Mouse (Mus musculus) thymus, adult 2 months (tissue): Measurements from ENCODE around the gene Slc28a3.

ENCODE experiments used
- CTCF ChIP-seq: fragments of 200-500 bp; IDR thresholded peaks from 2 replicates; pipeline ENCODE4 v1.5.1; 2012; ENCODE audit warnings: mild to moderate bottlenecking, control low read depth, low read length, moderate library complexity, borderline replicate concordance; ENCODE audit not compliant: control insufficient read depth, poor library complexity, insufficient read depth; ENCODE audit errors: extremely low read depth
- POLR2A ChIP-seq: fragments of 200-500 bp; IDR thresholded peaks from 2 replicates; pipeline ENCODE4 v1.6.1; 2012; ENCODE audit warnings: mild to moderate bottlenecking, low read length, control low read depth, moderate library complexity; ENCODE audit not compliant: control insufficient read depth, poor library complexity, insufficient read depth; ENCODE audit errors: extremely low read depth

DNA sequence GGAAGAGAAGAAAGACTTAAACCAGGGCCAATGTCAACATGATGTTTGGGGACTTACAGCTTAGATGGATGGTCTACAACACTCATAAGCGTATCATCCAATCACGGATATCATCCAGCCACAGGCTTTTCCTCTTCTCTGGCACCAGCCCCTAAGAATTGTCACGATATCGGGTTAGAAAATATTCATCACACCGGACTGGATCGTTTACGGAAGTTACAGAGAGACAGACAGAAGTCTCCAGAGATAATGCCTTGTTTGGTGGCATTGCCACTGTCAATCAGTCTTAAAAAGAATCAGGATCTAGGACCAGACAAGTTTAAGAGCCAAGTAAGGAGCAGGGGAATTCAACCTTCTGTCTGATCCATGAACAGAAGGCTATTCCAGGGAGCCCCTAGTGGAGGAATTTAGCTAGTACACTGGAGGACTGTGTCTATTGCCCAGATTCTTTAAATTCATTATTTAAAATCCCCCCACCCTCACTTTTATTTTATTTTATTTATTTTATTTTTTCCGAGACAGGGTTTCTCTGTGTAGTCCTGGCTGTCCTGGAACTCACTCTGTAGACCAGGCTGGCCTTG is 96.4 kb downstream of the Slc28a3 start:
- no peak for TF ChIP-seq CTCF
- TF ChIP-seq POLR2A: no peak
